In the genomic region with DNA sequence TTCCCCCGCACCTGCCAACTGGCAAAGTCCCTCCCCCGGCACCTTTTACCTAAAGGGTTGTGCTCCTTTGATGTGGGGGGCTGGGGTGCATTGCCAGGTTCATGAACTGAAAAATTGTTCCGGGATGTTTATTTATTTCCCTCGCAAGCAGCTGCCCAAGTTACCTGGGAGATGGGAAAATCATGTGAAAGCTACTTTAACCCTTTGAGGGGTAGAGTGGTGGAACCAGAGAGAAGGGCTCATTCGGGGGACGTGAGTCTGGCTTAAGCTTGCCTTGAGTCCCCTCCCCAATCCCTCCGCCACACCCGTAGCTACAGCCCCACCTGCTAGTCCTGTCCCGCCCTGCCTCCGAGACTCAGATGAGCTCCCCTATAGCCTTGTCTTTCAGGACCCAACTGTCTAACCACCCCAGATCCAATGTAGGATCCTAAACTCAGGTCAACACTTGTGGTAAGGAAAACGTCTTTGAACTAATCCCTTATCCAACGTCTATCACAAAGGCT, we compare ENCODE assay signal across 7 mouse cellular contexts. TPM values are rescaled to one million over a fixed set of nuclear protein-coding genes. Genes with fewer than 3 reads are reported as not detected.
DNase-seq lines count a peak whose midpoint lies in the region; ATAC-seq and TF ChIP-seq lines count a peak whose summit lies in the region.

No protein-coding gene starts in this region.

- H3K4me2 ChIP-seq in forebrain, embryonic 16.5 days (ENCODE audit: low read length), result peak overlapping the region; percentile 81
- peak overlapping the region; percentile 98 for H3K4me2 ChIP-seq in liver, embryonic 15.5 days

- DNase-seq in spleen, adult 2 months (ENCODE audit: low read depth in 1 of 2, low spot score in 2 of 2), result no peak
- no peak for DNase-seq in spleen, postnatal 14 days (ENCODE audit: low spot score in 2 of 2)
- DNase-seq in thymus, postnatal 36 days, result peak; percentile 64 to 71
- DNase-seq in left cerebral cortex, adult 18-20 months (ENCODE audit: low spot score in 2 of 2), result no peak
- DNase-seq in kidney, postnatal 14 days, result no peak

- peak overlapping the region; percentile 61; the same call in 1 of the 2 replicates for H3K4me3 ChIP-seq in spleen, adult 2 months (ENCODE audit: extremely low read depth, insufficient read depth, insufficient read length)
- H3K4me3 ChIP-seq in forebrain, embryonic 16.5 days (replicated peaks; ENCODE audit: low read length), result peak overlapping the region; percentile 93
- H3K4me3 ChIP-seq in liver, embryonic 15.5 days (replicated peaks), result peak overlapping the region; percentile 82

- no peak overlapping the region for H3K27ac ChIP-seq in spleen, adult 2 months (ENCODE audit: insufficient read depth, low read length)
- H3K27ac ChIP-seq in forebrain, embryonic 16.5 days (ENCODE audit: low read length), result peak overlapping the region; percentile 85; the same call in 1 of the 2 replicates
- peak overlapping the region; percentile 96; the same call in 1 of the 2 replicates for H3K27ac ChIP-seq in liver, embryonic 15.5 days (replicated peaks)

- 15% methylated on average over 12 of the region's 12 CpGs for WGBS in spleen, adult 2 months
- WGBS in forebrain, embryonic 16.5 days, result 1% methylated on average over 12 of the region's 12 CpGs
- WGBS in liver, embryonic 15.5 days (ENCODE audit: insufficient replicate concordance), result 9% methylated on average over 12 of the region's 12 CpGs

- H3K9ac ChIP-seq in forebrain, embryonic 16.5 days (replicated peaks; ENCODE audit: low read depth, low read length), result peak overlapping the region; percentile 95
- peak overlapping the region; percentile 90 for H3K9ac ChIP-seq in liver, embryonic 15.5 days

- H3K9me3 ChIP-seq in forebrain, embryonic 16.5 days (ENCODE audit: control insufficient read depth, low read length), result no peaks in the 10 kb centered on the region
- H3K9me3 ChIP-seq in liver, embryonic 15.5 days (replicated peaks), result no peaks in the 10 kb centered on the region

- TF ChIP-seq CTCF in spleen, adult 2 months (IDR thresholded peaks at IDR 0.05; ENCODE audit: extremely low read depth, insufficient read depth, insufficient read length, insufficient replicate concordance), result no peak

- 0 out of 2 replicates have a peak, but pooled peaks have one; percentile 21 for ATAC-seq in forebrain, embryonic 16.5 days
- ATAC-seq in liver, embryonic 15.5 days (ENCODE audit: insufficient read depth), result no peak

- H3K4me1 ChIP-seq in spleen, adult 2 months (ENCODE audit: control insufficient read depth, insufficient read depth, insufficient read length), result no peaks in the 10 kb centered on the region; the same call in 1 of the 2 replicates
- peaks cover 25% of the 10 kb centered on the region for H3K4me1 ChIP-seq in forebrain, embryonic 16.5 days (replicated peaks; ENCODE audit: control insufficient read depth, insufficient read depth, low read length)
- H3K4me1 ChIP-seq in liver, embryonic 15.5 days (replicated peaks), result peaks cover 54% of the 10 kb centered on the region

- H3K36me3 ChIP-seq in spleen, adult 2 months (ENCODE audit: control insufficient read depth, insufficient read depth, low read length), result no peaks in the 10 kb centered on the region
- no peaks in the 10 kb centered on the region for H3K36me3 ChIP-seq in forebrain, embryonic 16.5 days (ENCODE audit: control insufficient read depth, insufficient read depth)
- H3K36me3 ChIP-seq in liver, embryonic 15.5 days (replicated peaks), result no peaks in the 10 kb centered on the region

- no peak for TF ChIP-seq POLR2A in spleen, adult 2 months (IDR thresholded peaks at IDR 0.05; ENCODE audit: low read depth, low read length)

- H3K27me3 ChIP-seq in spleen, adult 2 months (ENCODE audit: control insufficient read depth, insufficient read depth, low read length), result peaks cover 10% of the 10 kb centered on the region
- H3K27me3 ChIP-seq in forebrain, embryonic 16.5 days (replicated peaks; ENCODE audit: control insufficient read depth, insufficient read depth, low read length), result no peaks in the 10 kb centered on the region
- peaks cover 15% of the 10 kb centered on the region for H3K27me3 ChIP-seq in liver, embryonic 15.5 days

RNA-seq across cellular contexts. Expression of a gene that starts 0.3 kb away (rescaled TPM):
- polyA plus RNA-seq in spleen, adult 2 months (2012; rRNA removed), result 23.2 and 24.2 TPM in 2 replicates
- polyA plus RNA-seq in forebrain, embryonic 16.5 days (2015; fragmentation: Nextera tagmentation; extraction: Ambion mirVana), result 11.2 and 16.1 TPM in 2 replicates
- polyA plus RNA-seq in liver, embryonic 15.5 days (2015; fragmentation: Nextera tagmentation; extraction: Ambion mirVana), result 6.6 and 6.9 TPM in 2 replicates
- 10 to 100 TPM; 45.8 to 49.7 TPM for total RNA-seq in left cerebral cortex, adult 18-20 months (2021)

RNA-seq across cellular contexts. Expression of a gene that starts 20.5 kb away (rescaled TPM):
- 22.4 and 31.0 TPM in 2 replicates for polyA plus RNA-seq in spleen, adult 2 months (2012; rRNA removed)
- polyA plus RNA-seq in forebrain, embryonic 16.5 days (2015; fragmentation: Nextera tagmentation; extraction: Ambion mirVana), result 138 and 168 TPM in 2 replicates
- 0.52 and 0.96 TPM in 2 replicates for polyA plus RNA-seq in liver, embryonic 15.5 days (2015; fragmentation: Nextera tagmentation; extraction: Ambion mirVana)
- total RNA-seq in left cerebral cortex, adult 18-20 months (2021), result 100 to 1,000 TPM; 267 to 278 TPM

RNA-seq across cellular contexts. Expression of a gene that starts 39.4 kb away (rescaled TPM):
- polyA plus RNA-seq in spleen, adult 2 months (2012; rRNA removed), result 0.27 TPM in 1 of 2 replicates, not detected in the other
- polyA plus RNA-seq in forebrain, embryonic 16.5 days (2015; fragmentation: Nextera tagmentation; extraction: Ambion mirVana), result 0.56 TPM in 1 of 2 replicates, not detected in the other
- polyA plus RNA-seq in liver, embryonic 15.5 days (2015; fragmentation: Nextera tagmentation; extraction: Ambion mirVana), result not detected in 2 replicates
- total RNA-seq in left cerebral cortex, adult 18-20 months (2021), result not detected

RNA-seq across cellular contexts. Expression of a gene that starts 39.5 kb away (rescaled TPM):
- 9.4 and 9.5 TPM in 2 replicates for polyA plus RNA-seq in spleen, adult 2 months (2012; rRNA removed)
- 74.5 and 78.4 TPM in 2 replicates for polyA plus RNA-seq in forebrain, embryonic 16.5 days (2015; fragmentation: Nextera tagmentation; extraction: Ambion mirVana)
- polyA plus RNA-seq in liver, embryonic 15.5 days (2015; fragmentation: Nextera tagmentation; extraction: Ambion mirVana), result 25.1 and 28.2 TPM in 2 replicates
- 10 to 100 TPM; 40.4 to 46.0 TPM for total RNA-seq in left cerebral cortex, adult 18-20 months (2021)

RNA-seq across cellular contexts. Expression of a gene that starts 52.5 kb away (rescaled TPM):
- 31.5 and 31.8 TPM in 2 replicates for polyA plus RNA-seq in spleen, adult 2 months (2012; rRNA removed)
- 17.6 and 25.5 TPM in 2 replicates for polyA plus RNA-seq in forebrain, embryonic 16.5 days (2015; fragmentation: Nextera tagmentation; extraction: Ambion mirVana)
- polyA plus RNA-seq in liver, embryonic 15.5 days (2015; fragmentation: Nextera tagmentation; extraction: Ambion mirVana), result 9.5 and 10.2 TPM in 2 replicates
- total RNA-seq in left cerebral cortex, adult 18-20 months (2021), result 10 to 100 TPM; 86.9 to 90.6 TPM

Comparison
In these comparisons a context has a peak if more than half of its experiments do, and no peak if none do; other contexts are left out.
1. DNase-seq: peak in thymus, postnatal 36 days (2 of 2); none in spleen, adult 2 months (0 of 2), spleen, postnatal 14 days (0 of 2), left cerebral cortex, adult 18-20 months (0 of 2) and kidney, postnatal 14 days (single experiment).
2. RNA of a gene that starts 20.5 kb away (polyA plus RNA-seq): 138 to 168 TPM in forebrain, embryonic 16.5 days and 22.4 to 31.0 TPM in spleen, adult 2 months; 0.52 to 0.96 TPM in liver, embryonic 15.5 days; every median in the first group is over 10 times any median in the second.
3. Peak in every context shown above with its lines, with median percentiles within 50 percentile points of each other: H3K4me3 ChIP-seq.